In genomic region chr16:21976203-21976602, GRCm38 (mm10) we compare ENCODE assay signal across 8 mouse cellular contexts. TPM values are rescaled to one million over a fixed set of nuclear protein-coding genes. Genes with fewer than 3 reads are reported as not detected.
DNase-seq lines count a peak whose midpoint lies in the region; ATAC-seq lines count a peak whose summit lies in the region.

No protein-coding gene starts in this region.

- 4% methylated on average over 16 of the region's 16 CpGs for WGBS in heart, embryonic 16.5 days
- under 1% methylated on average over 16 of the region's 16 CpGs for WGBS in forebrain, embryonic 12.5 days
- 2% methylated on average over 16 of the region's 16 CpGs for WGBS in midbrain, embryonic 13.5 days

- peak overlapping the region; percentile 55 for H3K4me2 ChIP-seq in heart, embryonic 16.5 days (ENCODE audit: low read depth, low read length)
- H3K4me2 ChIP-seq in forebrain, embryonic 12.5 days: peak overlapping the region; percentile 37
- H3K4me2 ChIP-seq in midbrain, embryonic 13.5 days (replicated peaks): peak overlapping the region; percentile 45

- H3K9ac ChIP-seq in heart, embryonic 16.5 days (ENCODE audit: low read length): peak overlapping the region; percentile 38
- H3K9ac ChIP-seq in forebrain, embryonic 12.5 days: no peak overlapping the region
- H3K9ac ChIP-seq in midbrain, embryonic 13.5 days (replicated peaks): peak overlapping the region; percentile 40; the same call in 1 of the 2 replicates

- H3K4me3 ChIP-seq in heart, embryonic 16.5 days (ENCODE audit: low read length): 0 out of 2 replicates have a peak overlapping the region, but pooled peaks have one; percentile 19
- peak overlapping the region; percentile 8; the same call in 1 of the 2 replicates for H3K4me3 ChIP-seq in forebrain, embryonic 12.5 days (replicated peaks)
- peak overlapping the region; percentile 15 for H3K4me3 ChIP-seq in midbrain, embryonic 13.5 days (replicated peaks)

- intact Hi-C loops in heart, postnatal 14 days (cut with DNase I): no loop called here

- H3K9me3 ChIP-seq in heart, embryonic 16.5 days (replicated peaks; ENCODE audit: control insufficient read depth, low read length): no peaks in the 10 kb centered on the region
- no peaks in the 10 kb centered on the region for H3K9me3 ChIP-seq in forebrain, embryonic 12.5 days
- H3K9me3 ChIP-seq in midbrain, embryonic 13.5 days: no peaks in the 10 kb centered on the region

- no peak for DNase-seq in heart, postnatal 14 days
- DNase-seq in NIH3T3 (ENCODE audit: low read depth): peak; percentile 90
- no peak for DNase-seq in thymus, postnatal 0 days (ENCODE audit: low spot score)
- no peak for DNase-seq in urinary bladder, adult 2 months (ENCODE audit: low spot score)

- no peak for ATAC-seq in heart, embryonic 16.5 days (replicated peaks; ENCODE audit: extremely low read depth, insufficient read depth, low FRiP score)
- no peak for ATAC-seq in forebrain, embryonic 12.5 days (ENCODE audit: low FRiP score)
- ATAC-seq in midbrain, embryonic 13.5 days: no peak
- ATAC-seq in megakaryocyte progenitor cell, adult 5-6 weeks (replicated peaks; ENCODE audit: poor library complexity): no peak

- H3K27ac ChIP-seq in heart, embryonic 16.5 days (ENCODE audit: low read length): no peak overlapping the region
- H3K27ac ChIP-seq in forebrain, embryonic 12.5 days: no peak overlapping the region
- no peak overlapping the region for H3K27ac ChIP-seq in midbrain, embryonic 13.5 days

- H3K4me1 ChIP-seq in heart, embryonic 16.5 days (ENCODE audit: control insufficient read depth, insufficient read depth, low read length): peaks cover 5% of the 10 kb centered on the region
- H3K4me1 ChIP-seq in forebrain, embryonic 12.5 days: peaks cover 6% of the 10 kb centered on the region
- peaks cover 8% of the 10 kb centered on the region for H3K4me1 ChIP-seq in midbrain, embryonic 13.5 days (replicated peaks)

- H3K36me3 ChIP-seq in heart, embryonic 16.5 days (ENCODE audit: control insufficient read depth, insufficient read depth): no peaks in the 10 kb centered on the region
- H3K36me3 ChIP-seq in forebrain, embryonic 12.5 days (replicated peaks): no peaks in the 10 kb centered on the region
- H3K36me3 ChIP-seq in midbrain, embryonic 13.5 days: no peaks in the 10 kb centered on the region

- peaks cover 7% of the 10 kb centered on the region for H3K27me3 ChIP-seq in heart, embryonic 16.5 days (ENCODE audit: control insufficient read depth, insufficient read depth, low read length)
- H3K27me3 ChIP-seq in forebrain, embryonic 12.5 days: peaks cover 10% of the 10 kb centered on the region; the same call in 1 of the 2 replicates
- H3K27me3 ChIP-seq in midbrain, embryonic 13.5 days: no peaks in the 10 kb centered on the region

RNA-seq across cellular contexts. Expression of gene Liph, which starts 19.3 kb away (rescaled TPM):
- polyA plus RNA-seq in heart, embryonic 16.5 days (2015; fragmentation: Nextera tagmentation; extraction: Ambion mirVana): 0.32 and 0.80 TPM in 2 replicates
- under 1 TPM in 1 of 2 experiments, not detected in 1; 0.22 TPM for total RNA-seq in heart, postnatal 14 days (2021)
- 0.15 and 0.41 TPM in 2 replicates for polyA plus RNA-seq in forebrain, embryonic 12.5 days (2016; fragmentation: Nextera tagmentation; extraction: Ambion mirVana)
- polyA plus RNA-seq in midbrain, embryonic 13.5 days (2015; fragmentation: Nextera tagmentation; extraction: Ambion mirVana): 0.14 and 0.20 TPM in 2 replicates
- 1.9 and 2.9 TPM in 2 replicates for polyA plus RNA-seq in thymus, postnatal 0 days (2015; fragmentation: Nextera tagmentation; extraction: Ambion mirVana)
- 0.05 and 0.10 TPM in 2 replicates for total RNA-seq in megakaryocyte progenitor cell, adult 5-6 weeks (2015)
- 0.04 TPM in 1 of 2 replicates, not detected in the other for total RNA-seq in megakaryocyte progenitor cell, adult 5-6 weeks (2017)
- 22.4 and 25.8 TPM in 2 replicates for polyA plus RNA-seq in urinary bladder, adult 2 months (2012; rRNA removed)

RNA-seq across cellular contexts. Expression of gene Tmem41a, which starts 28.9 kb away (rescaled TPM):
- polyA plus RNA-seq in heart, embryonic 16.5 days (2015; fragmentation: Nextera tagmentation; extraction: Ambion mirVana): 44.4 and 45.1 TPM in 2 replicates
- total RNA-seq in heart, postnatal 14 days (2021): 10 to 100 TPM in 1 of 2 experiments, 1 to 10 TPM in 1; 9.6 to 11.9 TPM
- polyA plus RNA-seq in forebrain, embryonic 12.5 days (2016; fragmentation: Nextera tagmentation; extraction: Ambion mirVana): 27.0 and 27.3 TPM in 2 replicates
- 28.3 and 28.9 TPM in 2 replicates for polyA plus RNA-seq in midbrain, embryonic 13.5 days (2015; fragmentation: Nextera tagmentation; extraction: Ambion mirVana)
- 33.3 and 33.5 TPM in 2 replicates for polyA plus RNA-seq in thymus, postnatal 0 days (2015; fragmentation: Nextera tagmentation; extraction: Ambion mirVana)
- total RNA-seq in megakaryocyte progenitor cell, adult 5-6 weeks (2015): 19.8 and 31.9 TPM in 2 replicates
- total RNA-seq in megakaryocyte progenitor cell, adult 5-6 weeks (2017): 6.9 and 7.5 TPM in 2 replicates
- 16.0 and 16.2 TPM in 2 replicates for polyA plus RNA-seq in urinary bladder, adult 2 months (2012; rRNA removed)

RNA-seq across cellular contexts. Expression of gene Senp2, which starts 33.1 kb away (rescaled TPM):
- 25.8 and 27.1 TPM in 2 replicates for polyA plus RNA-seq in heart, embryonic 16.5 days (2015; fragmentation: Nextera tagmentation; extraction: Ambion mirVana)
- total RNA-seq in heart, postnatal 14 days (2021): 10 to 100 TPM; 18.0 to 19.7 TPM
- 69.5 and 70.3 TPM in 2 replicates for polyA plus RNA-seq in forebrain, embryonic 12.5 days (2016; fragmentation: Nextera tagmentation; extraction: Ambion mirVana)
- 48.1 and 50.1 TPM in 2 replicates for polyA plus RNA-seq in midbrain, embryonic 13.5 days (2015; fragmentation: Nextera tagmentation; extraction: Ambion mirVana)
- 42.7 and 50.4 TPM in 2 replicates for polyA plus RNA-seq in thymus, postnatal 0 days (2015; fragmentation: Nextera tagmentation; extraction: Ambion mirVana)
- total RNA-seq in megakaryocyte progenitor cell, adult 5-6 weeks (2015): 48.1 and 48.9 TPM in 2 replicates
- 42.4 and 42.8 TPM in 2 replicates for total RNA-seq in megakaryocyte progenitor cell, adult 5-6 weeks (2017)
- 36.8 and 37.0 TPM in 2 replicates for polyA plus RNA-seq in urinary bladder, adult 2 months (2012; rRNA removed)
